Mouse (Mus musculus): ENCODE data around the gene St6galnac6. TPM values are rescaled to one million over a fixed set of nuclear protein-coding genes. Genes with fewer than 3 reads are reported as not detected.

St6galnac6 gene
- total RNA-seq (2014; rRNA removed) (38.0 and 45.6 TPM in 2 replicates), polyA plus RNA-seq (2012; rRNA removed) (90.0 and 134 TPM in 2 replicates)

- Histone ChIP-seq H3K27ac (replicated peaks; ENCODE audit: insufficient read depth, low read depth, low read length) (no peak within 1 kb of the TSS), H3K4me1 (ENCODE audit: control insufficient read depth, insufficient read depth, low read length) (no peaks in the 10 kb centered on the region), H3K36me3 (ENCODE audit: control insufficient read depth, insufficient read depth, low read length) (no peaks in the 10 kb centered on the region), H3K27me3 (ENCODE audit: control insufficient read depth, insufficient read depth, low read length) (no peaks in the 10 kb centered on the region), H3K79me2 (ENCODE audit: control insufficient read depth, insufficient read depth, low read length) (no peaks in the 10 kb centered on the region), H3K4me3 (ENCODE audit: insufficient read depth, low read depth, low read length) (no peak within 1 kb of the TSS), H3K9ac (ENCODE audit: low read depth, low read length) (no peak within 1 kb of the TSS)
- no peak for DNase-seq (ENCODE audit: extremely low read depth, low read depth, low spot score)
- 94% methylated on average over 3 of the region's 3 CpGs for WGBS
- TF ChIP-seq POLR2A (IDR thresholded peaks at IDR 0.05; ENCODE audit: extremely low read depth, insufficient read depth, low read length), result no peak
- no peak for TF ChIP-seq CTCF (IDR thresholded peaks at IDR 0.05; ENCODE audit: low read depth, low read length)
These were observed at the start of gene St6galnac6 for GRCm38 (mm10) chr2:32599409-32599808. Gene St6galnac6 (plus strand): TSS chr2:32599709.

DNA sequence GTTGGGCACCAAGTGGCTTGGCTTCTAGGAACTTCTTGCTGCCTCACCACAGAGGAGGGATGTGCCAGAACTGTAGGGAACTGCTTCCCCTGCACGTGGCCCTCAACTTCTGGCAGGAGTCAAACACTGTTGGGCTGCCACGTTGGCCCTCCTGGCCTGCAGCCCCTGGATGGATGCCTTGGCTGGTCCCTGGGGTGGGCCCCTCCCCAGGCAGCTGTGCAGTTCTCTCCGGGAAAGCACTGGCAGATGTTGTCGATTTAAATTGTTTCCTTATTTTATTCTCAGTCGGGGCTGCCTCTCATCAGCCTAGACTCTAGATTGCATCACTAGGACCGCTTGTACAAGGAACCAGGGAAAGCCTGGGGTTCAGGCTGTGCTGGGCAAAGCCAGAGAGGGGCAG, 49.7 kb upstream of the St6galnac6 start:
- Histone ChIP-seq H3K9ac (ENCODE audit: low read depth, low read length) (no peak overlapping the region), H3K36me3 (ENCODE audit: control insufficient read depth, insufficient read depth, low read length) (peaks cover 2% of the 10 kb centered on the region; the same call in 1 of the 2 replicates), H3K79me2 (ENCODE audit: control insufficient read depth, insufficient read depth, low read length) (peaks cover 36% of the 10 kb centered on the region; the same call in 1 of the 2 replicates), H3K4me3 (ENCODE audit: insufficient read depth, low read depth, low read length) (no peak overlapping the region), H3K27me3 (ENCODE audit: control insufficient read depth, insufficient read depth, low read length) (no peaks in the 10 kb centered on the region), H3K4me1 (ENCODE audit: control insufficient read depth, insufficient read depth, low read length) (peaks cover 9% of the 10 kb centered on the region), H3K27ac (replicated peaks; ENCODE audit: insufficient read depth, low read depth, low read length) (no peak overlapping the region)
- 51% methylated on average over 6 of the region's 6 CpGs for WGBS
- no peak for TF ChIP-seq POLR2A (IDR thresholded peaks at IDR 0.05; ENCODE audit: extremely low read depth, insufficient read depth, low read length)
- TF ChIP-seq CTCF (IDR thresholded peaks at IDR 0.05; ENCODE audit: low read depth, low read length), result no peak
- DNase-seq (ENCODE audit: extremely low read depth, low read depth, low spot score), result no peak

- TF ChIP-seq CTCF (IDR thresholded peaks at IDR 0.05; ENCODE audit: low read depth, low read length) (no peak), POLR2A (IDR thresholded peaks at IDR 0.05; ENCODE audit: extremely low read depth, insufficient read depth, low read length) (no peak)
- no peak for DNase-seq (ENCODE audit: extremely low read depth, low read depth, low spot score)
- Histone ChIP-seq H3K4me3 (ENCODE audit: insufficient read depth, low read depth, low read length) (no peak overlapping the region), H3K79me2 (ENCODE audit: control insufficient read depth, insufficient read depth, low read length) (peaks cover 31% of the 10 kb centered on the region; the same call in 1 of the 2 replicates), H3K9ac (ENCODE audit: low read depth, low read length) (no peak overlapping the region), H3K27me3 (ENCODE audit: control insufficient read depth, insufficient read depth, low read length) (no peaks in the 10 kb centered on the region), H3K4me1 (ENCODE audit: control insufficient read depth, insufficient read depth, low read length) (peaks cover 9% of the 10 kb centered on the region), H3K27ac (replicated peaks; ENCODE audit: insufficient read depth, low read depth, low read length) (no peak overlapping the region), H3K36me3 (ENCODE audit: control insufficient read depth, insufficient read depth, low read length) (no peaks in the 10 kb centered on the region)
- 72% methylated on average over 5 of the region's 5 CpGs for WGBS
These were observed 48.3 kb upstream of the St6galnac6 start for GRCm38 (mm10) chr2:32551236-32551635.

DNA sequence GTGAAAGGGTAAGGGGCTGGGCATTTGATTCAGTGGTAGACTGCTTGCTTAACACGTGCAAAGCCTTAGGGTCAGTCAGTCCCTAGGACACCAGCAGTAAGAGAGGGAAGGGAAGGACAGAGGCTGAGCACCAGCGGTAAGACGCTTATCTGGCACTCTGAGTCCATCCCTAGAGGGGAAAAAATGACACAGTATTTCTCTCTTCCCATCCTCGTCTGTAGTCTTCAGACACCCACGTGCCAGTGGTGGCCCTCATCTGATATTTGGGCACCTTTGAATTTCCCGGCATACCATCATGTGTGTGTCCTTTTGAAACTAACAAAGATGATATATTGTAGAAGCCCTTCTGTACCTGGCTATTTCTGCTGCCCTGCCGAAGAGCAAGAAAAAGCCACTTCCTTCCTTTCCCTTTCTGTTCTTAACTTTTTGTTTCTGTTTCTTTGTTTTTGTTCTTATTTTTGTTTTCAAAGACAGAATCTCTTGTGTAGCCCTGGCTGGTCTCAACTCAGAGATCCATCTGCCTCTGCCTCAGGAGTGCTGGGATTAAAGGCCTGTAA, 45.8 kb upstream of the St6galnac6 start:
- Histone ChIP-seq H3K27ac (replicated peaks; ENCODE audit: insufficient read depth, low read depth, low read length) (no peak overlapping the region), H3K4me1 (ENCODE audit: control insufficient read depth, insufficient read depth, low read length) (no peaks in the 10 kb centered on the region), H3K27me3 (ENCODE audit: control insufficient read depth, insufficient read depth, low read length) (no peaks in the 10 kb centered on the region), H3K4me3 (ENCODE audit: insufficient read depth, low read depth, low read length) (no peak overlapping the region), H3K79me2 (ENCODE audit: control insufficient read depth, insufficient read depth, low read length) (peaks cover 26% of the 10 kb centered on the region; the same call in 1 of the 2 replicates), H3K9ac (ENCODE audit: low read depth, low read length) (no peak overlapping the region), H3K36me3 (ENCODE audit: control insufficient read depth, insufficient read depth, low read length) (no peaks in the 10 kb centered on the region)
- 78% methylated on average over 7 of the region's 7 CpGs for WGBS
- TF ChIP-seq POLR2A (IDR thresholded peaks at IDR 0.05; ENCODE audit: extremely low read depth, insufficient read depth, low read length) (no peak), CTCF (IDR thresholded peaks at IDR 0.05; ENCODE audit: low read depth, low read length) (no peak)
- no peak for DNase-seq (ENCODE audit: extremely low read depth, low read depth, low spot score)

GRCm38 (mm10) chr2:32555484-32555883, 44.0 kb upstream of the St6galnac6 start:
- H3K4me1 ChIP-seq (ENCODE audit: control insufficient read depth, insufficient read depth, low read length), result no peaks in the 10 kb centered on the region
- TF ChIP-seq CTCF (IDR thresholded peaks at IDR 0.05; ENCODE audit: low read depth, low read length) (no peak), POLR2A (IDR thresholded peaks at IDR 0.05; ENCODE audit: extremely low read depth, insufficient read depth, low read length) (no peak)
- no peak overlapping the region for H3K4me3 ChIP-seq (ENCODE audit: insufficient read depth, low read depth, low read length)
- peaks cover 12% of the 10 kb centered on the region; the same call in 1 of the 2 replicates for H3K79me2 ChIP-seq (ENCODE audit: control insufficient read depth, insufficient read depth, low read length)
- H3K36me3 ChIP-seq (ENCODE audit: control insufficient read depth, insufficient read depth, low read length), result peaks cover 2% of the 10 kb centered on the region; the same call in 1 of the 2 replicates
- no peak for DNase-seq (ENCODE audit: extremely low read depth, low read depth, low spot score)
- no peaks in the 10 kb centered on the region for H3K27me3 ChIP-seq (ENCODE audit: control insufficient read depth, insufficient read depth, low read length)
- H3K9ac ChIP-seq (ENCODE audit: low read depth, low read length), result no peak overlapping the region
- no peak overlapping the region for H3K27ac ChIP-seq (replicated peaks; ENCODE audit: insufficient read depth, low read depth, low read length)
- WGBS, result 76% methylated on average over 4 of the region's 4 CpGs

DNA sequence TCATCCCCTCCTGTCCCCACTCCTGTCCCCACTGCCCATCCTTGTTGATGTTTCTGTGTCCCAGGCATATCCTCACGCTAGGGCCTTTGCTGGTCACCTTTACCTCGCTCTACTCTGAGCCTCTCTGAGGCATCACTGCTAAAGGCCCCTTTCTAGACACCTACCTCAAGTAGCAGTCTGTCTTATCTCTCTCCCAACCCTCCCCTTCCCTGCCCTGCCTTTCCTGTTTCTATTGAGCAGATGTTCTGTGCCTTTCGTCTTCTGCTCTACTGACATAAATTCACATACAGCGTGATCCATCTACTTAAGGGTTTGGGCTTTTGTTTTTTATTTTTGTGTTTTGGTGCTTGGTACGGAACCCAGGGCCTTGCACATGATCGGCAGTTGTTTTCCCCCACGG, 43.5 kb upstream of the St6galnac6 start:
- TF ChIP-seq POLR2A (IDR thresholded peaks at IDR 0.05; ENCODE audit: extremely low read depth, insufficient read depth, low read length) (no peak), CTCF (IDR thresholded peaks at IDR 0.05; ENCODE audit: low read depth, low read length) (no peak)
- Histone ChIP-seq H3K36me3 (ENCODE audit: control insufficient read depth, insufficient read depth, low read length) (peaks cover 2% of the 10 kb centered on the region; the same call in 1 of the 2 replicates), H3K9ac (ENCODE audit: low read depth, low read length) (no peak overlapping the region), H3K79me2 (ENCODE audit: control insufficient read depth, insufficient read depth, low read length) (peaks cover 9% of the 10 kb centered on the region; the same call in 1 of the 2 replicates), H3K4me1 (ENCODE audit: control insufficient read depth, insufficient read depth, low read length) (no peaks in the 10 kb centered on the region), H3K27me3 (ENCODE audit: control insufficient read depth, insufficient read depth, low read length) (no peaks in the 10 kb centered on the region), H3K27ac (replicated peaks; ENCODE audit: insufficient read depth, low read depth, low read length) (no peak overlapping the region), H3K4me3 (ENCODE audit: insufficient read depth, low read depth, low read length) (no peak overlapping the region)
- 91% methylated on average over 7 of the region's 7 CpGs for WGBS
- no peak for DNase-seq (ENCODE audit: extremely low read depth, low read depth, low spot score)

Data from liver, adult 2 months (tissue).